Mouse (Mus musculus) CH12.LX (cell line): Measurements from ENCODE around the gene Slc25a10. TPM values are rescaled to one million over a fixed set of nuclear protein-coding genes. Genes with fewer than 3 reads are reported as not detected.
A peak's percentile ranks its signal among the peaks of the same experiment; 100 is the strongest.

Experiments used
- DNase-seq: peaks from one replicate; pipeline ENCODE4 v3.0.0-alpha.2; 2013; ENCODE audit errors: extremely low read depth
- H3K27ac ChIP-seq: 2 replicates; pipeline ENCODE4 v1.5.1; 2012; ENCODE audit warnings: low read depth, mild to moderate bottlenecking, control low read depth, moderate library complexity; ENCODE audit not compliant: insufficient read depth
- H3K27me3 ChIP-seq: replicated peaks from 2 replicates; pipeline ENCODE3; 2012; ENCODE audit warnings: inconsistent platforms
- H3K36me3 ChIP-seq, 2 experiments: replicated peaks in 1 of 2; 2 replicates each; pipeline versions ENCODE3 to v1.6.1; 2012; ENCODE audit warnings: inconsistent platforms in 1 of 2, low read length in 1 of 2, mild to moderate bottlenecking in 1 of 2, mixed read lengths in 1 of 2, moderate library complexity in 1 of 2; ENCODE audit not compliant: control insufficient read depth in 1 of 2, insufficient read depth in 1 of 2
- H3K4me1 ChIP-seq, 2 experiments: 2 replicates each; pipeline ENCODE4 v1.6.1; 2012; ENCODE audit warnings: inconsistent platforms in 1 of 2, moderate library complexity in 1 of 2; ENCODE audit not compliant: insufficient read depth in 2 of 2, control insufficient read depth in 1 of 2
- H3K4me2 ChIP-seq: 2 replicates; pipeline ENCODE4 v1.6.1; 2012; ENCODE audit warnings: low read depth, mild to moderate bottlenecking, control low read depth; ENCODE audit not compliant: poor library complexity, insufficient read depth, severe bottlenecking
- H3K4me3 ChIP-seq, 3 experiments: fragments of 150-350 bp in 1 of 3; sonication (generic) in 1 of 3; replicated peaks in 1 of 3; 2 replicates each; pipeline versions ENCODE3 to v1.5.1; 2011 to 2012; ENCODE audit warnings: low read depth in 2 of 3, low read length in 2 of 3, mild to moderate bottlenecking in 2 of 3, moderate library complexity in 2 of 3, control low read depth in 1 of 3, improper control_type of control experiment in 1 of 3, inconsistent platforms in 1 of 3, mixed read lengths in 1 of 3; ENCODE audit not compliant: poor library complexity in 1 of 3
- H3K79me2 ChIP-seq: replicated peaks from 2 replicates; pipeline ENCODE4 v1.6.1; 2012; ENCODE audit warnings: mild to moderate bottlenecking, moderate library complexity; ENCODE audit not compliant: control insufficient read depth, poor library complexity, insufficient read depth, severe bottlenecking; ENCODE audit errors: extremely low read depth
- H3K9ac ChIP-seq: 2 replicates; pipeline ENCODE4 v1.6.1; 2012; ENCODE audit warnings: low read depth, mild to moderate bottlenecking, control low read depth, moderate library complexity; ENCODE audit not compliant: insufficient read depth
- H3K9me3 ChIP-seq: replicated peaks from 2 replicates; pipeline ENCODE3; 2012; ENCODE audit warnings: low read length, inconsistent platforms, mixed read lengths
- CHD2 ChIP-seq: IDR thresholded peaks from 2 replicates; pipeline ENCODE4 v1.6.1; 2011; ENCODE audit warnings: low read length, improper control_type of control experiment
- CTCF ChIP-seq, 2 experiments: IDR thresholded peaks in 1 of 2; conservative IDR thresholded peaks in 1 of 2; 2 replicates each; pipeline ENCODE4 v1.5.1; 2011 to 2012; ENCODE audit warnings: low read depth in 2 of 2, low read length in 2 of 2, improper control_type of control experiment in 1 of 2, inconsistent platforms in 1 of 2, mild to moderate bottlenecking in 1 of 2, moderate library complexity in 1 of 2
- E2F4 ChIP-seq: IDR thresholded peaks from 2 replicates; pipeline ENCODE4 v1.6.1; 2011; ENCODE audit warnings: low read depth, low read length, improper control_type of control experiment; ENCODE audit not compliant: insufficient replicate concordance
- GABPA ChIP-seq: IDR thresholded peaks from 2 replicates; pipeline ENCODE4 v1.6.1; 2012; ENCODE audit warnings: low read depth, low read length, improper control_type of control experiment, inconsistent platforms; ENCODE audit not compliant: insufficient replicate concordance
- MAFK ChIP-seq: IDR thresholded peaks from 2 replicates; pipeline ENCODE4 v1.6.1; 2011; ENCODE audit warnings: low read length, improper control_type of control experiment; ENCODE audit not compliant: insufficient replicate concordance
- MEF2A ChIP-seq: IDR thresholded peaks from 2 replicates; pipeline ENCODE4 v1.6.1; 2014; ENCODE audit warnings: low read depth, mild to moderate bottlenecking, inconsistent platforms, low read length, improper control_type of control experiment, borderline replicate concordance
- MXI1 ChIP-seq: IDR thresholded peaks from 2 replicates; pipeline ENCODE4 v1.6.1; 2011; ENCODE audit warnings: mild to moderate bottlenecking, low read depth, low read length, improper control_type of control experiment
- NELFE ChIP-seq: IDR thresholded peaks from 2 replicates; pipeline ENCODE4 v1.6.1; 2011; ENCODE audit warnings: low read depth, low read length, improper control_type of control experiment
- POLR2A ChIP-seq: IDR thresholded peaks from 2 replicates; pipeline ENCODE4 v1.6.1; 2011; ENCODE audit warnings: low read depth, mild to moderate bottlenecking, improper control_type of control experiment, low read length
- POLR2AphosphoS2 ChIP-seq: IDR thresholded peaks from 2 replicates; pipeline ENCODE4 v1.6.1; 2011; ENCODE audit warnings: low read depth, low read length, improper control_type of control experiment
- SIN3A ChIP-seq: IDR thresholded peaks from 2 replicates; pipeline ENCODE4 v1.6.1; 2012; ENCODE audit warnings: low read length, improper control_type of control experiment, inconsistent platforms
- SMC3 ChIP-seq: IDR thresholded peaks from 2 replicates; pipeline ENCODE4 v1.6.1; 2011; ENCODE audit warnings: low read depth, low read length, improper control_type of control experiment
- TBP ChIP-seq: conservative IDR thresholded peaks from 2 replicates; pipeline ENCODE4 v1.6.1; 2011; ENCODE audit warnings: low read depth, low read length, improper control_type of control experiment
- UBTF ChIP-seq: IDR thresholded peaks from 2 replicates; pipeline ENCODE4 v1.6.1; 2012; ENCODE audit warnings: low read depth, mild to moderate bottlenecking, inconsistent platforms, low read length, improper control_type of control experiment, moderate library complexity
- USF1 ChIP-seq: IDR thresholded peaks from 2 replicates; pipeline ENCODE4 v1.6.1; 2014; ENCODE audit warnings: low read depth, mild to moderate bottlenecking, inconsistent platforms, low read length, improper control_type of control experiment
- USF2 ChIP-seq: conservative IDR thresholded peaks from 2 replicates; pipeline ENCODE4 v1.6.1; 2011; ENCODE audit warnings: low read depth, low read length, improper control_type of control experiment
- ZKSCAN1 ChIP-seq: IDR thresholded peaks from 2 replicates; pipeline ENCODE4 v1.6.1; 2012; ENCODE audit warnings: low read depth, inconsistent platforms, low read length, improper control_type of control experiment, borderline replicate concordance
- ZMIZ1 ChIP-seq: IDR thresholded peaks from 2 replicates; pipeline ENCODE4 v1.6.1; 2012; ENCODE audit warnings: low read depth, mild to moderate bottlenecking, inconsistent platforms, low read length, improper control_type of control experiment
- dilution Hi-C: fragments of 300-500 bp; cut with MboI; formaldehyde crosslinking; loops from 2 replicates; pipeline ENCODE4 v1.14.3; 2020; ENCODE audit warnings: low sequenced_read_pairs; ENCODE audit not compliant: extremely low pct_unique_long_range_greater_than_20kb, extremely low pct_ligation_motif_present
- in situ Hi-C: fragments of 300-500 bp; cut with MboI; formaldehyde crosslinking; loops from 3 replicates; pipeline ENCODE4 v1.14.3; 2019; ENCODE audit warnings: low sequenced_read_pairs, low pct_ligation_motif_present, low pct_unique_long_range_greater_than_20kb, mixed read lengths
- polyA plus RNA-seq: library from polyadenylated mRNA; unstranded; fragments of >175 nt; gene quantifications from 2 replicates; pipeline ENCODE4 v1.2.1, GENCODE M21; 2012; ENCODE audit warnings: low read depth; ENCODE audit not compliant: insufficient read length
- total RNA-seq, 2 experiments: library from RNA; depleted of rRNA; stranded (reverse); fragments of 300-350 nt in 1 of 2; fragments of >200 nt in 1 of 2; gene quantifications; 2 replicates each; pipeline ENCODE4 v1.2.3; 2012 to 2014

The Slc25a10 gene
- total and polyA plus RNA-seq, 3 experiments = 32.9 to 45.9 (median 34.6) TPM

DNA sequence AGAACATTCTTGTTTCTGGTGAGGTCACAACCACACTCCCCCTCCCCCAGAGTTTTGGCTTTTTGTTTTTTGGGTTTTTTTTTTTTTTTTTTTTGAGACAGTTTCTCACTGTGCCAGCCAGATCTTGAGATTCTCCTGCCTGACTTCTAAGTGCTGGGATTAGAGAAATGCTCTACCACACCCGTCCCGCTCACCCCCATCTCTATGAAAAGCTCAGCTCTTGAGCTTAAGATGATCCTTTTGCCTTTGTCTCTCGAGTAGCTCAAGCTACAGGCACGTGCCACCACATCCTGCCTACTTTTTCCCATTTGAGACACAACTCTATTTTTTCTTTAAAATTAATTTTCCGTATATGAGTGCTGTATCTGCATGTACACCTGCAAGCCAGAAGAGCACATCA is 27.3 kb upstream of the Slc25a10 start:
- Histone ChIP-seq H3K27me3 (no peaks in the 10 kb centered on the region), H3K4me2 (no peak overlapping the region), H3K27ac (no peak overlapping the region), H3K4me1 (peaks cover 9 to 40% of the 10 kb centered on the region in 2 experiments; a peak in 3 of 4 replicates), H3K79me2 (peaks cover 37% of the 10 kb centered on the region), H3K4me3 (no peak overlapping the region), H3K36me3 (peaks cover 49 to 74% of the 10 kb centered on the region in 2 experiments), H3K9me3 (no peaks in the 10 kb centered on the region), H3K9ac (no peak overlapping the region)
- dilution Hi-C loops = no loop called here
- no peak for TF ChIP-seq ZKSCAN1
- no peak for TF ChIP-seq USF2
- peak; percentile 82 for TF ChIP-seq ZMIZ1
- no peak for TF ChIP-seq CTCF (conservative IDR thresholded peaks at IDR 0.05 in 1 of 2, IDR thresholded peaks at IDR 0.05 in 1 of 2; ENCODE audit: low read depth in 2 of 2, low read length in 2 of 2)
- no peak for TF ChIP-seq MAFK
- TF ChIP-seq POLR2AphosphoS2 = peak; percentile 85
- TF ChIP-seq UBTF = no peak
- no peak; the same call in 1 of the 2 replicates for TF ChIP-seq SIN3A
- no peak for TF ChIP-seq SMC3
- TF ChIP-seq CHD2 = peak; percentile 47; the same call in 1 of the 2 replicates
- TF ChIP-seq NELFE = no peak
- no peak for DNase-seq
- in situ Hi-C loops = no loop called here

GRCm38 (mm10) chr11:120465521-120465920 is 26.1 kb upstream of the Slc25a10 start:
- dilution Hi-C loops (no loop called here), in situ Hi-C loops (no loop called here)
- Histone ChIP-seq H3K36me3 (peaks cover 50 to 76% of the 10 kb centered on the region in 2 experiments), H3K27ac (no peak overlapping the region), H3K4me1 (peaks cover 5 to 34% of the 10 kb centered on the region in 2 experiments; a peak in 3 of 4 replicates), H3K79me2 (peaks cover 28% of the 10 kb centered on the region), H3K4me2 (no peak overlapping the region), H3K4me3 (no peak overlapping the region), H3K27me3 (no peaks in the 10 kb centered on the region), H3K9me3 (no peaks in the 10 kb centered on the region), H3K9ac (no peak overlapping the region)
- TF ChIP-seq USF1 = no peak
- no peak for TF ChIP-seq GABPA
- TF ChIP-seq POLR2A = no peak
- no peak for TF ChIP-seq MXI1
- TF ChIP-seq E2F4 = no peak
- TF ChIP-seq MEF2A = no peak
- TF ChIP-seq POLR2AphosphoS2 = no peak
- TF ChIP-seq TBP = no peak
- no peak for TF ChIP-seq ZMIZ1
- no peak for DNase-seq
